Mouse (Mus musculus) liver, embryonic 14.5 days (tissue): Measurements from ENCODE around the gene Tmcc3.

Experiments used
- CTCF ChIP-seq: IDR thresholded peaks from 2 replicates; pipeline ENCODE4 v1.5.1; 2016; ENCODE audit warnings: antibody characterized with exemption, low read depth, control low read depth
- EP300 ChIP-seq: IDR thresholded peaks from 2 replicates; pipeline ENCODE4 v1.6.1; 2016; ENCODE audit warnings: antibody characterized with exemption, low read depth

GRCm38 (mm10) chr10:94523711-94524156, 212.0 kb downstream of the Tmcc3 start:
- TF ChIP-seq CTCF (no peak), EP300 (no peak)
